Mouse (Mus musculus) ovary, postnatal 10 days (tissue): Measurements from ENCODE around the gene Ppcs.

ENCODE experiments used
- DNase-seq: peaks from one replicate; pipeline ENCODE4 v3.0.0; 2022; ENCODE audit warnings: low spot score

Gene Ppcs

GRCm38 (mm10) chr4:119417270-119417669, 5.0 kb downstream of the Ppcs start:
- DNase-seq, result no peak

DNA sequence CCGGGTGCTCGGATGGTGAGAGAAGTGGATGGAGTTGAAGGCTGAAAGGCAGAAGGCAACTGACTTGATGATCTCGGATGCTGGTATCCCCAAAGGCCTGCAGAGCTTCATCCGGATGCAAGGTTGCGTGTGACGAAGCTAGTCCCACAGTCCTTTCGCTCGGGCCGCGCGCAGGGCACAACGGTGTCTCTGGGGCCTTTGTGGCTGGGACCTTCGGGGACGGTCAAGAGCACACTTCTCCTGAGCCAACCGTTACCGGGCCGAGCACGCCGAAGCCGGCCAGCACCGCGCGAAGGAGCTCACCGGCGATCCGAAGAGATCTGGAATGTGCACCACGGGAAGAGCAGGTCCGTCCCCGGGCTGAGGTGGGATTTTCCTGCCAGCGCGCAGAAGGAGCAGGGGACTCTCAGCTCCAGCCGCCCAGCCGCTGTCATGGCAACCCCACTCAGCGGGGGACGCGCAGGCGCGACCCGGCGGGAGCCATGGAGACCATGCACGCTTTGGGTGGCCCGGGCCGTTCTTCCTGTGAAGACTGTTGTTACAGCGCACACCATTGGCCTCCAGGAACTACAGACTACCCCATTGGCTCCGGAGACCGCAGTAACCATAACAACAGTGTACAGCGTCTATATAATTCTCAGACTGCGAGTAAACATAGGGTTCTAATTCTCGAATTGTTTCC, 7.0 kb downstream of the Ppcs start, which contains the start of gene Ccdc30:
Gene Ccdc30, minus strand, starts transcription at position 450 of the 682 bp plus-strand sequence.
- DNase-seq, result peak; percentile 90

GRCm38 (mm10) chr4:119412791-119413190, 9.4 kb downstream of the Ppcs start:
- DNase-seq, result no peak

DNA sequence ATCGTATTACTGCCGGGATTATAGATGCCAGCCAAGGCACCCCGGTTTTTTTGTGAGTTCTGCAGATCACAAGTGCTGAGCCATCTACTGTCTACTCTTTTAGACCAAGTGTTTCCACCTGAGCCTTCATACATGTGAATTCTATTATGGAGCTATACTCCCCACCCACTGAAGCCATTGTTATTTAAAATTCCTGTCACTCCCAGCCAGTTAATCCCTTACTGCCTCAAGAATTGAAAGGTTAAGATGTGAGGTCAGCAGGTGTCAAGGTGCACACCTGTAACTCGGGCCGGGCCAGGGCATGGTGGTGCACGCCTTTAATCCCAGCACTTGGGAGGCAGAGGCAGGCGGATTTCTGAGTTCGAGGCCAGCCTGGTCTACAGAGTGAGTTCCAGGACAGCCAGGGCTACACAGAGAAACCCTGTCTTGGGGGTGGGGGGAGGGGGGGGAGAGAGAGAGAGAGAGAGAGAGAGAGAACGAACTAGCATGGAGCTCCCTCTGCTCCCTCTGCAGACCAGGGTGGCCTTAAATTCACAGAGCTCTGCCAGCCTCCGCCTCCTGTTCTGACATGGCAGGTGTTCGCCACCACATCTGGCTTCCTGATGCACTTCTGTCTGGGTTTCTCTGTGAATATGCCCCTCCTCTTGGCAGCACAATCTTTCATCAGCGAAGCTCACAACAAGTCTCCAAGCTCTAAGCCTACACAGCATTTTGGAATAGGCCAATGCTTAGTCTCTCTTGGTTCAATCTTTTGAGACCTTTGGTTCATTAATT, 10.2 kb downstream of the Ppcs start:
- no peak for DNase-seq

GRCm38 (mm10) chr4:119403431-119403830, 18.8 kb downstream of the Ppcs start:
- DNase-seq, result no peak

DNA sequence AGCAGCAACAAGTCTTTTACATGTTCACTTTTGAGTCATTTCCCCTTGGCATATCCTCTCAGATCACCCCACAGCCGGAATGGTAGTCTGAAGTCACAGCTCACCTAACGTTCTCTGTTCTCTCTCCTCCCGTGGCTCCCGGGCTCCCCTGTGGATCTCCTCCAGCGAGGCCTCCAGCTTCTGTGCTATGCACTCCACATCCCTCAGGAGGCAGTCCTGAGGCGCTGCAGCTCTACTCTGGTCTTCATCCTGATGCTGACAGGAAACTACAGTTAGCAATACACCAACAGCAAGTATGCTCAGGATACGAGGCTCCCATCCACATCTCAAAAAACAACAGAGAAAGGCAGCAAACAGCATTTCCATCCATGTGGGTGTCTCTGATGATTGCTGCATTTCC, 21.3 kb downstream of the Ppcs start:
- no peak for DNase-seq

DNA sequence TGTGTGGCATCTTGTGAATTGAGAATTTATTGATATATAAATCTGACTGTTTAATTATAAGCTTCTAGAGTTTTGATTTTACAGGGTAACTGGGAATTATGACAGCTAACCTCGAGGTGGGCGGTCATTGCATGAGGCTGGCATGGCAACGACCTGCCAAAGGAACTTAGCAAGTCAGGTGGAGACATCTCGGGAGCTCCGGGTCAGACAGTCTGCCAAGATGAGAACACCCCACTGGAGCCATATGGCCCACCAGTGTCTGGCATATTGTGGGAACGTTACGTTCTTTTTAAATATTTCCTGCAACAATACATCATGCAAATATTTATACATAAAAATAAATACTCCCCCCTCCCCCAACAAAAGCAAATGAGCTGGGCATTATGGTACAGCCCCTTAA, 23.5 kb downstream of the Ppcs start:
- DNase-seq, result no peak

DNA sequence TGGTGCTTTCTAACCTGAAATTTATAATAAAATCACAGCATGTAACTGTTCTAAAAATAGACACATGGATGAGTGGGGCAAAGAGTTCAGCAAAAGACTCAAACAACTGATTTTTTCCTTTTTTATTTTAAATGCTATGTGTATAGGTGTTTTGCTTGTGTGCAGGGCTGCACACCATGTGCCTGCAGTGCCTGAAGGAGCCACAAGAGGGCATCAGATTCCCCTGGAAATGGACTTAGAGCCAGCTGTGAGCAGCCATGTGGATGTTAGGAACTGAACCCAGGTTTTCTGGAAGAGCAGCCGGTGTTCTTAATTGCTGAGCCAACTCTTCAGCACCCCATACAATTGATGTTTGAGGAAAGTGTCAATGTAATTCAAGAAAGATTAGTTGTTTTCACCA, 31.9 kb downstream of the Ppcs start:
- DNase-seq, result no peak

GRCm38 (mm10) chr4:119389184-119389583, 33.0 kb downstream of the Ppcs start:
- DNase-seq, result no peak

DNA sequence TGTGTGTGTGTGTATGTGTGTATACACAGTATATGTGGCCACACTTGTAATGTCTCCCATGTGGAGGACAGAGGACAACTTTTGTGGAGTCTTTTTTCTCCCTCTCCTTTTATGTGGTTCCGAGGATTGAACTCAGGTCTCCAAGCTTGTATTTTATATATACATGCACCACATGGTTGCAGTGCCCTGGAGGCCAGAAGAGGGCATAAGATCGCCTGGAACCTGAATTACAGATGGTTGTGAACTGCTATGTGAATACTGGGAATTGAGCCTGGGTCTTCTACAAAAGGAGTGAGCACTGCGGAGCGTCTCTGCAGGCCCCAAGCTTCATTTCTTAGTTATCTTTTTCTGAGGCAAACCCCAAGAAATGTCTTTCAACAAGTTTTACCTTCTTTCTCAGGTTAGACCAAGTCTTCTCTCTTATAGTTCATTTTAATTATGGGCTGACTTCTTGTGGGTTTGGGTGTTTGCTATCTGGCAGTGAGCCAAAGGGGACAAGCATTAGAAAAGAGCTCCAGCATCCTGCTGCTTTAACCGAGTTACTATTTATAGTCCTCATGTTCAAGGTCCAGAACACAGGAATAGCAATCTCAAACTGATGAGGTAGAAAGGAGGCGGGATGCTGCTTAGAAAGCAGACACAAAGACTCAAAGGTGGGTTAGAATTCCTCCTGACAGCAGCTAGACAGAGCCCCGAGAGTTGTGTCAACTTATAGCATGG, 40.6 kb downstream of the Ppcs start:
- DNase-seq, result no peak

DNA sequence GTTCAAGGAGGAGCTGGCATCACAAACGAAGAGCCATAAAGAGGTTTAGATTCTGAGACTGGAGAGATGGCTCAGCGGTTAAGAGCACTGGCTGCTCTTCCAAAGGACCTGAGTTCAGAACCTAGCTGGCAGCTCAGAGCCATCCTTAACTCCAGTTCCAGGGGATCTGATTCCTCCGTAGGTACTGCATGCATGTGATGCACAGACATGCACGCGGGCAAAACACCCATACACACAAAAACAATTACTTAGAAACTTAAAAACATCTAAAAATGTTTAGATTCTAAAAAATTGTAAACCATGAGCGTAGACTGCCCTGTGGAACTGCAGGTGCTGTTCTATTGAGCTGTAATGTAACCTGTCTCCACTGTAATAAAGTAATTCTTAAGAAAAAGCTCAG, 52.8 kb downstream of the Ppcs start:
- no peak for DNase-seq
